Mouse (Mus musculus) MEL (cell line): ENCODE results near the gene Zcchc14. TPM values are rescaled to one million over a fixed set of nuclear protein-coding genes. Genes with fewer than 3 reads are reported as not detected.

Experiments used
- DNase-seq: peaks from one replicate; pipeline ENCODE4 v3.0.0; 2011; ENCODE audit warnings: low read depth, low spot score
- H3K27ac ChIP-seq: 2 replicates; pipeline ENCODE4 v1.5.1; 2012; ENCODE audit warnings: low read depth, mild to moderate bottlenecking, control low read depth, low read length, moderate library complexity; ENCODE audit not compliant: control insufficient read depth
- H3K27me3 ChIP-seq, 2 experiments: fragments of 150-350 bp in 1 of 2; sonication (generic) in 1 of 2; 2 replicates each; pipeline ENCODE4 v1.6.1; 2012; ENCODE audit warnings: low read length in 2 of 2, mild to moderate bottlenecking in 2 of 2, improper control_type of control experiment in 1 of 2, moderate library complexity in 1 of 2; ENCODE audit not compliant: insufficient read depth in 2 of 2, control insufficient read depth in 1 of 2
- H3K36me3 ChIP-seq, 2 experiments: 2 replicates each; pipeline ENCODE4 v1.6.1; 2012 to 2014; ENCODE audit warnings: low read length in 2 of 2, improper control_type of control experiment in 1 of 2, inconsistent platforms in 1 of 2, mild to moderate bottlenecking in 1 of 2; ENCODE audit not compliant: insufficient read depth in 2 of 2, control insufficient read depth in 1 of 2
- H3K4me1 ChIP-seq, 2 experiments: fragments of 150-350 bp in 1 of 2; sonication (generic) in 1 of 2; 2 replicates each; pipeline ENCODE4 v1.6.1; 2012; ENCODE audit warnings: low read length in 2 of 2, improper control_type of control experiment in 1 of 2, mild to moderate bottlenecking in 1 of 2; ENCODE audit not compliant: insufficient read depth in 2 of 2, control insufficient read depth in 1 of 2
- H3K4me3 ChIP-seq, 2 experiments: fragments of 150-350 bp in 1 of 2; sonication (generic) in 1 of 2; 2 replicates each; pipeline ENCODE4 v1.5.1; 2012; ENCODE audit warnings: low read depth in 2 of 2, low read length in 2 of 2, mild to moderate bottlenecking in 2 of 2, moderate library complexity in 2 of 2, control low read depth in 1 of 2, improper control_type of control experiment in 1 of 2; ENCODE audit not compliant: control insufficient read depth in 1 of 2, insufficient read depth in 1 of 2
- H3K79me2 ChIP-seq: 2 replicates; pipeline ENCODE4 v1.6.1; 2012; ENCODE audit warnings: mild to moderate bottlenecking, low read length, moderate library complexity; ENCODE audit not compliant: control insufficient read depth, poor library complexity, insufficient read depth
- H3K9ac ChIP-seq: 2 replicates; pipeline ENCODE4 v1.6.1; 2012; ENCODE audit warnings: low read depth, mild to moderate bottlenecking, control low read depth, low read length, moderate library complexity; ENCODE audit not compliant: control insufficient read depth, poor library complexity, severe bottlenecking
- H3K9me3 ChIP-seq: fragments of 150-350 bp; sonication (generic); replicated peaks from 2 replicates; pipeline ENCODE4 v1.6.1; 2012; ENCODE audit warnings: mild to moderate bottlenecking, low read length, improper control_type of control experiment, moderate library complexity; ENCODE audit not compliant: insufficient read depth
- BHLHE40 ChIP-seq: IDR thresholded peaks from 2 replicates; pipeline ENCODE4 v1.6.1; 2012; ENCODE audit warnings: low read depth, mild to moderate bottlenecking, inconsistent platforms, low read length, improper control_type of control experiment, borderline replicate concordance
- CHD1 ChIP-seq: IDR thresholded peaks from 2 replicates; pipeline ENCODE4 v1.6.1; 2012; ENCODE audit warnings: low read depth, mild to moderate bottlenecking, inconsistent platforms, low read length, improper control_type of control experiment
- CTCF ChIP-seq, 3 experiments: IDR thresholded peaks in 2 of 3; conservative IDR thresholded peaks in 1 of 3; 2 replicates each; pipeline ENCODE4 v1.5.1; 2011 to 2012; ENCODE audit warnings: low read length in 3 of 3, low read depth in 2 of 3, mild to moderate bottlenecking in 2 of 3, improper control_type of control experiment in 1 of 3, inconsistent platforms in 1 of 3, mixed read lengths in 1 of 3, moderate library complexity in 1 of 3; ENCODE audit not compliant: control insufficient read depth in 1 of 3, insufficient read depth in 1 of 3, poor library complexity in 1 of 3, severe bottlenecking in 1 of 3
- ELF1 ChIP-seq: IDR thresholded peaks from 2 replicates; pipeline ENCODE4 v1.6.1; 2014; ENCODE audit warnings: low read depth, mild to moderate bottlenecking, inconsistent platforms, low read length, improper control_type of control experiment, moderate library complexity
- EP300 ChIP-seq, 2 experiments: IDR thresholded peaks; 2 replicates each; pipeline ENCODE4 v1.6.1; 2011; ENCODE audit warnings: improper control_type of control experiment in 2 of 2, low read length in 2 of 2, low read depth in 1 of 2, mild to moderate bottlenecking in 1 of 2
- GABPA ChIP-seq: IDR thresholded peaks from 2 replicates; pipeline ENCODE4 v1.6.1; 2012; ENCODE audit warnings: low read depth, mild to moderate bottlenecking, inconsistent platforms, low read length, improper control_type of control experiment, moderate library complexity
- MEF2A ChIP-seq: IDR thresholded peaks from 2 replicates; pipeline ENCODE4 v1.6.1; 2014; ENCODE audit warnings: low read depth, mild to moderate bottlenecking, inconsistent platforms, low read length, improper control_type of control experiment; ENCODE audit not compliant: poor library complexity, insufficient replicate concordance, severe bottlenecking; ENCODE audit errors: extremely low read depth
- MYB ChIP-seq: IDR thresholded peaks from 2 replicates; pipeline ENCODE4 v1.6.1; 2011; ENCODE audit warnings: mild to moderate bottlenecking, low read depth, low read length, improper control_type of control experiment
- MYC ChIP-seq: IDR thresholded peaks from 2 replicates; pipeline ENCODE4 v1.6.1; 2011; ENCODE audit warnings: low read depth, mild to moderate bottlenecking, low read length, improper control_type of control experiment, moderate library complexity
- POLR2A ChIP-seq, 2 experiments: IDR thresholded peaks; 2 replicates each; pipeline ENCODE4 v1.6.1; 2011 to 2012; ENCODE audit warnings: low read length in 2 of 2, mild to moderate bottlenecking in 2 of 2, control low read depth in 1 of 2, improper control_type of control experiment in 1 of 2, low read depth in 1 of 2, moderate library complexity in 1 of 2; ENCODE audit not compliant: control insufficient read depth in 1 of 2, insufficient read depth in 1 of 2, poor library complexity in 1 of 2
- POLR2AphosphoS2 ChIP-seq: IDR thresholded peaks from 2 replicates; pipeline ENCODE4 v1.6.1; 2011; ENCODE audit warnings: low read length, improper control_type of control experiment
- POLR2AphosphoS5 ChIP-seq: IDR thresholded peaks from 2 replicates; pipeline ENCODE4 v1.6.1; 2012; ENCODE audit warnings: low read depth, borderline replicate concordance, mild to moderate bottlenecking, inconsistent platforms, low read length, moderate library complexity, mixed read lengths
- SIN3A ChIP-seq: IDR thresholded peaks from 2 replicates; pipeline ENCODE4 v1.6.1; 2012; ENCODE audit warnings: low read length, improper control_type of control experiment, inconsistent platforms
- TCF12 ChIP-seq: IDR thresholded peaks from 2 replicates; pipeline ENCODE4 v1.6.1; 2014; ENCODE audit warnings: low read depth, mild to moderate bottlenecking, inconsistent platforms, low read length, improper control_type of control experiment, moderate library complexity
- UBTF ChIP-seq: IDR thresholded peaks from 2 replicates; pipeline ENCODE4 v1.6.1; 2012; ENCODE audit warnings: low read depth, mild to moderate bottlenecking, inconsistent platforms, low read length, improper control_type of control experiment, moderate library complexity, borderline replicate concordance; ENCODE audit not compliant: insufficient read depth
- USF1 ChIP-seq: IDR thresholded peaks from 2 replicates; pipeline ENCODE4 v1.6.1; 2014; ENCODE audit warnings: low read depth, mild to moderate bottlenecking, inconsistent platforms, low read length, improper control_type of control experiment, moderate library complexity
- ZKSCAN1 ChIP-seq: IDR thresholded peaks from 2 replicates; pipeline ENCODE4 v1.6.1; 2012; ENCODE audit warnings: low read depth, mild to moderate bottlenecking, inconsistent platforms, low read length, improper control_type of control experiment, moderate library complexity
- ZNF384 ChIP-seq: IDR thresholded peaks from 2 replicates; pipeline ENCODE4 v1.6.1; 2012; ENCODE audit warnings: low read depth, mild to moderate bottlenecking, inconsistent platforms, low read length, improper control_type of control experiment
- polyA plus RNA-seq, 2 experiments: library from polyadenylated mRNA; stranded (reverse) in 1 of 2; unstranded in 1 of 2; fragments of >175 nt in 1 of 2; fragments of >200 nt in 1 of 2; gene quantifications; 2 replicates each; pipeline versions ENCODE4 v1.2.1 to v1.2.4; 2012; ENCODE audit warnings: low replicate concordance in 2 of 2, low read depth in 1 of 2; ENCODE audit not compliant: insufficient read length in 2 of 2, insufficient read depth in 1 of 2, missing spikeins in 1 of 2
- total RNA-seq: library from RNA; depleted of rRNA; stranded (reverse); fragments of 300-350 nt; gene quantifications from 2 replicates; pipeline ENCODE4 v1.2.3, GENCODE M21; 2012

Gene Zcchc14
- total and polyA plus RNA-seq, 3 experiments = 0.04 to 0.11 TPM; not detected in 1

GRCm38 (mm10) chr8:121687455-121688161 lies 34.9 kb upstream of the Zcchc14 start:
- Histone ChIP-seq H3K9me3 (no peaks in the 10 kb centered on the region), H3K79me2 (no peaks in the 10 kb centered on the region), H3K4me3 (no peak overlapping the region), H3K9ac (no peak overlapping the region), H3K4me1 (no peaks in the 10 kb centered on the region), H3K27ac (no peak overlapping the region), H3K27me3 (no peaks in the 10 kb centered on the region), H3K36me3 (no peaks in the 10 kb centered on the region)
- TF ChIP-seq TCF12 (no peak), MYC (no peak), POLR2A (IDR thresholded peaks at IDR 0.05; ENCODE audit: control insufficient read depth in 1 of 2, insufficient read depth in 1 of 2, low read depth in 1 of 2, low read length in 2 of 2, poor library complexity in 1 of 2) (no peak), SIN3A (no peak), ZKSCAN1 (no peak), POLR2AphosphoS5 (no peak), CTCF (IDR thresholded peaks at IDR 0.05 in 2 of 3, conservative IDR thresholded peaks at IDR 0.05 in 1 of 3; ENCODE audit: control insufficient read depth in 1 of 3, insufficient read depth in 1 of 3, low read depth in 2 of 3, low read length in 3 of 3, poor library complexity in 1 of 3, severe bottlenecking in 1 of 3) (no peak), ZNF384 (no peak), CHD1 (no peak)
- DNase-seq = no peak

- Histone ChIP-seq H3K4me3 (no peak overlapping the region), H3K9ac (no peak overlapping the region), H3K27me3 (no peaks in the 10 kb centered on the region), H3K79me2 (no peaks in the 10 kb centered on the region), H3K4me1 (no peaks in the 10 kb centered on the region), H3K9me3 (no peaks in the 10 kb centered on the region), H3K36me3 (no peaks in the 10 kb centered on the region), H3K27ac (no peak overlapping the region)
- TF ChIP-seq CTCF (IDR thresholded peaks at IDR 0.05 in 2 of 3, conservative IDR thresholded peaks at IDR 0.05 in 1 of 3; ENCODE audit: control insufficient read depth in 1 of 3, insufficient read depth in 1 of 3, low read depth in 2 of 3, low read length in 3 of 3, poor library complexity in 1 of 3, severe bottlenecking in 1 of 3) (peak; percentile 7 to 50 (median 32); a peak in 3 of 6 replicates), USF1 (no peak)
- no peak for DNase-seq
These were observed 32.7 kb upstream of the Zcchc14 start for GRCm38 (mm10) chr8:121685419-121685818.

GRCm38 (mm10) chr8:121683083-121683832 lies 30.6 kb upstream of the Zcchc14 start:
- Histone ChIP-seq H3K9me3 (no peaks in the 10 kb centered on the region), H3K9ac (no peak overlapping the region), H3K4me1 (no peaks in the 10 kb centered on the region), H3K27ac (no peak overlapping the region), H3K4me3 (no peak overlapping the region), H3K79me2 (no peaks in the 10 kb centered on the region), H3K36me3 (no peaks in the 10 kb centered on the region), H3K27me3 (no peaks in the 10 kb centered on the region)
- no peak for DNase-seq
- TF ChIP-seq SIN3A = no peak
- TF ChIP-seq MEF2A = no peak
- TF ChIP-seq ELF1 = no peak
- TF ChIP-seq GABPA = no peak
- no peak for TF ChIP-seq EP300 (IDR thresholded peaks at IDR 0.05; ENCODE audit: low read depth in 1 of 2, low read length in 2 of 2)
- TF ChIP-seq UBTF = no peak
- no peak for TF ChIP-seq ZNF384
- no peak for TF ChIP-seq BHLHE40
- TF ChIP-seq MYB = no peak
- TF ChIP-seq TCF12 = no peak
- TF ChIP-seq ZKSCAN1 = no peak
- no peak for TF ChIP-seq POLR2AphosphoS2
